Mouse (Mus musculus) layer of hippocampus, adult 6 months (tissue): Measurements from ENCODE around the gene Creb1. TPM values are rescaled to one million over a fixed set of nuclear protein-coding genes. Genes with fewer than 3 reads are reported as not detected.

Experiments
- long read RNA-seq, 2 experiments: library from polyadenylated mRNA; unstranded; transcript quantifications; one replicate each; pipeline ENCODE4 v2.0.0; 2019 to 2020
- polyA plus RNA-seq: library from polyadenylated mRNA; unstranded; fragments of <200 nt; fragmentation: Nextera tagmentation; gene quantifications from 2 replicates; pipeline ENCODE4 v1.2.3, GENCODE M21; 2021

Gene Creb1
- 10.7 and 13.9 TPM in 2 replicates for polyA plus RNA-seq
- long read RNA-seq, experiment 1, full-length matches to known transcripts = 4 of 27 reads
- long read RNA-seq, experiment 1, partial matches to known transcripts = 0 of 27 reads
- long read RNA-seq, experiment 1, other reads (novel, unspliced or antisense) = 23 of 27 reads
- long read RNA-seq, experiment 2, full-length matches to known transcripts = 16 of 80 reads
- long read RNA-seq, experiment 2, partial matches to known transcripts = 0 of 80 reads
- long read RNA-seq, experiment 2, other reads (novel, unspliced or antisense) = 64 of 80 reads

DNA sequence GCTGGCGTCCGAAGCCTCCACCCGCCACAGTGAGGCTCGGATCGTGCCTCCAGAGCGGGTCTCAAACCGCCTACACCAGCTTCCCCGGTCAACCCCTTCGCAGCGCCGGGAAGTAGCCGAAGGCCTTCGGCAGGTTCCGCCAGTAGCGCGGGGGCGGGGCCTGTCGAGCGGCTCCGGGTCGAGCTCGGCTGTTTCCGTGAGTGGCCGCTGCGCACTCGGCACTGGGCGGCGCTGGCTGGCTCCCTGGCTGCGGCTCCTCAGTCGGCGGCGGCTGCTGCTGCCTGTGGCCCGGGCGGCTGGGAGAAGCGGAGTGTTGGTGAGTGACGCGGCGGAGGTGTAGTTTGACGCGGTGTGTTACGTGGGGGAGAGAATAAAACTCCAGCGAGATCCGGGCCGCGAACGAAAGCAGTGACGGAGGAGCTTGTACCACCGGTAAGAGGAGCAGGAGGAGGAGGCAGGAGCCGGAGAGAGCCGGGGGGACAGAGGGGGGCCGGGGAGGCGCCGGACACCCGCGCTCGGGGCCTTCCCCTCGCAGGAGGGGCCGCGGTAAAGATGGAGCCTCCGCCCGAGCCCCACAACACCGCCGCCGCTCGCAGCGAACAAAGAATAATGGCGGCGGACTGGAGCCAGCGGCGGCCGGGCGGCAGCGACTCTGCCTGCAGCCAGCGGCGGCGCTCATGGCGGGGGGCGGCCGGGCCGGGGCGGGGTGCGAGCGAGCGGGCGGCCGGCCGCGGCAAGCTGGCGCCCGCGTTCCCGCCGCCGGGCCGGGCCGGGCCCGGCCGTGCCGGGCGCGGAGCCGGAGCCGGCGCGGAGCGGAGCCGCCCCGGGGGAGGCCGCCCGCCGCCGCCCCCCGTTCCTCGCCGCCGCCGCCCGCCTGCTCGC, at the start of gene Creb1:
Gene Creb1 (plus strand): TSS at position 57 of the 882 bp plus-strand sequence.

DNA sequence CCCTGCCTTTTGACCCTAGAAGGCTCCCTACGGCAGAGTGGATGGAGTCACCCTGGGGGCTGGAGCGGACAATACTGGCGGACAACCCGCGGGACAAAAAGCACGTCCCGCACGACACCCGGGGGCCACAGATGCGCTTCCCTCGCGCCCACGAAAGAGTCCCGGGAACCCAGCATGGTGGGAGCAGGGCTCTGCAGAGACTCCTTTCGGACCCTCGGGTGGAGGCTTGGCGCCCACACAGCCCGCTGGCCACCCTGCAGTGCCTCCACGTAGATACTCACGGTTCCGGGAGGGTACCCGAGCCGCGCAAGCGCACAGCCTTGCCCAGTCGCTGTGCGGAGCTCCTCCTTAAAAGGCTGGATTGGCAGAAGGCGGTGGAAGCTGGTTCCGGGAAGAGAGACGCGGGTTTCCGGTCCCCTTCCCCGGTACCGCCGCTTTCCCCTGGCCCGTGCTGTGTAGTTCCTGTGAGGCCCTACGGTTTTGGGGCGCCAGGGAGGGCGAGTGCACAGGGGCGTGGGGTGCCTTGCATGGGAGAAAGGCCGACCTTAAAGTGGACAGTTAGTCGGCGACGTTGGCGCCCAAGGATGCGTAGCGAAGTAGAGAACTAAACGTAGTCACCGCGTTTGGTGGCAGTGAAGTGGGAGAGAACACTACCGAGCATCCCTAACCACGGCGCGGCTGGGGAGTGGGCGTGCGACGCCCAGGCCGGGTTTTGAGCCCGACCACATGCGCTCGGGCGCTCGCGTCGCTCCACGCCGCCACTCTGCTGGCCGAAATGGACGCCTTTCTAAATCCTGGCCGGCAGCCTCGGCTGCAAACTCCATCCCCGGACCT, 84.7 kb downstream of the Creb1 start, which contains the start of gene Mettl21a:
Gene Mettl21a (minus strand): TSS at position 362 of the 834 bp plus-strand sequence.

Other genes starting within 250 kb of the Creb1 start
- 14.0 and 16.9 TPM in 2 replicates for gene Mettl21a, start 84.6 kb downstream of the Creb1 start, polyA plus RNA-seq
- 1.1 and 1.2 TPM in 2 replicates for gene Ccnyl1, start 157.8 kb downstream of the Creb1 start, polyA plus RNA-seq
- 0.10 and 0.11 TPM in 2 replicates for gene Fzd5, start 205.1 kb downstream of the Creb1 start, polyA plus RNA-seq